Mouse (Mus musculus): ENCODE results near the gene Celf2. TPM values are rescaled to one million over a fixed set of nuclear protein-coding genes. Genes with fewer than 3 reads are reported as not detected.

Celf2 gene
- polyA plus RNA-seq, 1 experiment from 2014 or later, result 191 TPM

- DNase-seq, result no peak
- WGBS, result 87% methylated on average over 5 of the region's 5 CpGs
- Histone ChIP-seq H3K36me3 (ENCODE audit: control insufficient read depth, insufficient read depth, low read length) (no peaks in the 10 kb centered on the region), H3K4me2 (ENCODE audit: low read length) (no peak overlapping the region), H3K27me3 (ENCODE audit: control insufficient read depth, insufficient read depth, low read length) (no peaks in the 10 kb centered on the region), H3K9me3 (ENCODE audit: control insufficient read depth, low read length) (no peaks in the 10 kb centered on the region), H3K4me1 (ENCODE audit: control insufficient read depth, insufficient read depth, low read length) (no peaks in the 10 kb centered on the region), H3K27ac (replicated peaks; ENCODE audit: low read depth, low read length) (no peak overlapping the region), H3K9ac (replicated peaks; ENCODE audit: low read length) (no peak overlapping the region), H3K4me3 (replicated peaks; ENCODE audit: low read depth, low read length) (no peak overlapping the region)
- ATAC-seq (ENCODE audit: low FRiP score, low TSS enrichment), result no peak
Measured at GRCm38 (mm10) chr2:6493886-6494285, 1015.5 kb downstream of the Celf2 start.

DNA sequence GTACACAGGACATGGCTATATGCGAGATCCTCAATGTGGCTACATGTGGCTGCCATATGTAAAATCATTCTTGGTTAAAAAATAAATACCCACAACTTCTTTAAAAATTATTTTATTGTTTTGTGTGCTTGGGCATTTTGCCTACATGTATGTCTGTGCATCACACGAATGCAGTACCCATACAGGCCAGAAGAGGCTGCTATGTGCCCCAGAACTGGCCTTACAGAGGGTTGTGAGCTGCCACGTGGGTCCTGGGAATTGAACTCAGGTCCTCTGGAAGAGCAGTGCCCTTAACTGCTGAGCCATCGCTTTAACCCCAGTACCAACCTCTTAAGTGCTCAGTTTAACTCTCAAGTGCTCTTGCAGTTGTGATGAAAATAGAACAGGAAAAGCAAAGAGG, 1018.5 kb downstream of the Celf2 start:
- Histone ChIP-seq H3K9me3 (ENCODE audit: control insufficient read depth, low read length) (no peaks in the 10 kb centered on the region), H3K4me1 (ENCODE audit: control insufficient read depth, insufficient read depth, low read length) (no peaks in the 10 kb centered on the region), H3K27me3 (ENCODE audit: control insufficient read depth, insufficient read depth, low read length) (no peaks in the 10 kb centered on the region), H3K4me2 (ENCODE audit: low read length) (no peak overlapping the region), H3K36me3 (ENCODE audit: control insufficient read depth, insufficient read depth, low read length) (no peaks in the 10 kb centered on the region), H3K9ac (replicated peaks; ENCODE audit: low read length) (no peak overlapping the region), H3K27ac (replicated peaks; ENCODE audit: low read depth, low read length) (no peak overlapping the region), H3K4me3 (replicated peaks; ENCODE audit: low read depth, low read length) (no peak overlapping the region)
- ATAC-seq (ENCODE audit: low FRiP score, low TSS enrichment) (no peak), DNase-seq (no peak)
- WGBS, result 84% methylated on average over 4 of the region's 4 CpGs

GRCm38 (mm10) chr2:6490076-6490475, 1019.3 kb downstream of the Celf2 start:
- Histone ChIP-seq H3K9me3 (ENCODE audit: control insufficient read depth, low read length) (no peaks in the 10 kb centered on the region), H3K27me3 (ENCODE audit: control insufficient read depth, insufficient read depth, low read length) (no peaks in the 10 kb centered on the region), H3K4me3 (replicated peaks; ENCODE audit: low read depth, low read length) (no peak overlapping the region), H3K4me1 (ENCODE audit: control insufficient read depth, insufficient read depth, low read length) (no peaks in the 10 kb centered on the region), H3K36me3 (ENCODE audit: control insufficient read depth, insufficient read depth, low read length) (no peaks in the 10 kb centered on the region), H3K9ac (replicated peaks; ENCODE audit: low read length) (no peak overlapping the region), H3K4me2 (ENCODE audit: low read length) (no peak overlapping the region), H3K27ac (replicated peaks; ENCODE audit: low read depth, low read length) (no peak overlapping the region)
- ATAC-seq (ENCODE audit: low FRiP score, low TSS enrichment) (no peak), DNase-seq (no peak)
- 86% methylated on average over 6 of the region's 6 CpGs for WGBS
